In the genomic region with DNA sequence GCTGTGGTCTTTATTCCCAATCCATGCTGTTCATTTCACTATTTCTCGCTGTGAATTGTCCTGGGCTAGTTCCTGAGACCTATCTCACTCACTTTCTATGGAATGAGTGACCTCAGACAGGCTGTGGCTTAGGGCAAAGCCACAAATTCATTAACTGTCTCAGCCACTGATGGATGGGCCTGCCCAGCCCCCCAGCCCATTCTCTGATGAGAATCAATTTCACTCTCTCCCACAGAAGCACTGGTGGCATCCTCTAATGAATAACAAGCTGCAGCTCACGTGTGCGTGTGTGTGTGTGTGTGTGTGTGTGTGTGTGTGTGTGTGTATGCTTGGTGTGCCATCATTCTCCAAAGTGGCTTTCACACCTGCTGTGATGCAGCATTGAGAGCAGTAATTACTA, we compare ENCODE assay signal across 20 mouse cellular contexts.
DNase-seq lines count a peak whose midpoint lies in the region; ATAC-seq and TF ChIP-seq lines count a peak whose summit lies in the region.
"Had no signal": no experiment of that assay in that cellular context is flagged by ENCODE, and none has a peak within 500 bp of the region (broad histone marks: within the 10 kb centered on the region; RNA-seq: fewer than 3 reads in every experiment).

No protein-coding gene starts in this region.

- H3K4me2 ChIP-seq in hindbrain, embryonic 12.5 days (replicated peaks) = no peak overlapping the region
- no peak overlapping the region for H3K4me2 ChIP-seq in neural tube, embryonic 12.5 days (replicated peaks)
- no peak overlapping the region for H3K4me2 ChIP-seq in lung, postnatal 0 days (replicated peaks; ENCODE audit: low read depth, low read length)
- H3K4me2 ChIP-seq: embryonic facial prominence, embryonic 15.5 days; heart, embryonic 11.5 days; liver, embryonic 12.5 days; lung, embryonic 15.5 days had no signal

- peak; percentile 50 for DNase-seq in heart, adult 11 months
- no peak for DNase-seq in heart, postnatal 14 days
- DNase-seq in embryo, embryonic 11 days = peak; percentile 31
- no peak for DNase-seq in adrenal gland, adult 8-10 months
- no peak for DNase-seq in lung, postnatal 0 days (ENCODE audit: low spot score)
- no peak for DNase-seq in left cerebral cortex, postnatal 25 days (ENCODE audit: low spot score in 2 of 2)
- DNase-seq: cerebellum, postnatal 14 days; gastrocnemius, postnatal 36 days; kidney, adult 18-20 months; kidney, postnatal 36 days; left cerebral cortex, postnatal 4 days; thymus, postnatal 36 days had no signal

- peaks cover 9% of the 10 kb centered on the region for H3K4me1 ChIP-seq in hindbrain, embryonic 12.5 days
- H3K4me1 ChIP-seq in neural tube, embryonic 12.5 days = peaks cover 6% of the 10 kb centered on the region
- H3K4me1 ChIP-seq in lung, postnatal 0 days (ENCODE audit: insufficient read depth, low read depth, low read length) = no peaks in the 10 kb centered on the region
- H3K4me1 ChIP-seq: embryonic facial prominence, embryonic 15.5 days; liver, embryonic 12.5 days; lung, embryonic 15.5 days; megakaryocyte, embryonic 14.5 days had no signal

- H3K9me3 ChIP-seq in hindbrain, embryonic 12.5 days (replicated peaks) = no peaks in the 10 kb centered on the region
- H3K9me3 ChIP-seq in neural tube, embryonic 12.5 days = no peaks in the 10 kb centered on the region
- H3K9me3 ChIP-seq in lung, postnatal 0 days (ENCODE audit: low read length) = no peaks in the 10 kb centered on the region
- H3K9me3 ChIP-seq: embryonic facial prominence, embryonic 15.5 days; liver, embryonic 12.5 days; lung, embryonic 15.5 days had no signal

- H3K27me3 ChIP-seq in hindbrain, embryonic 12.5 days = no peaks in the 10 kb centered on the region
- no peaks in the 10 kb centered on the region for H3K27me3 ChIP-seq in neural tube, embryonic 12.5 days (replicated peaks)
- no peaks in the 10 kb centered on the region for H3K27me3 ChIP-seq in lung, postnatal 0 days (replicated peaks; ENCODE audit: insufficient read depth, low read length)
- H3K27me3 ChIP-seq: embryonic facial prominence, embryonic 15.5 days; liver, embryonic 12.5 days; lung, embryonic 15.5 days; megakaryocyte, embryonic 14.5 days; Patski had no signal

- peak; percentile 87 for ATAC-seq in hindbrain, embryonic 12.5 days (ENCODE audit: low FRiP score)
- peak; percentile 81 for ATAC-seq in neural tube, embryonic 12.5 days (ENCODE audit: low FRiP score, low read depth)
- ATAC-seq in lung, postnatal 0 days = no peak
- ATAC-seq: liver, embryonic 12.5 days; Patski had no signal

- TF ChIP-seq EP300 in lung, postnatal 0 days (IDR thresholded peaks at IDR 0.05) = no peak

- H3K27ac ChIP-seq in hindbrain, embryonic 12.5 days = 0 out of 2 replicates have a peak overlapping the region, but pooled peaks have one; percentile 25
- no peak overlapping the region for H3K27ac ChIP-seq in neural tube, embryonic 12.5 days
- no peak overlapping the region for H3K27ac ChIP-seq in lung, postnatal 0 days (ENCODE audit: low read length)
- H3K27ac ChIP-seq: embryonic facial prominence, embryonic 15.5 days; liver, embryonic 12.5 days; lung, embryonic 15.5 days had no signal

- H3K4me3 ChIP-seq in hindbrain, embryonic 12.5 days = no peak overlapping the region
- H3K4me3 ChIP-seq in neural tube, embryonic 12.5 days = no peak overlapping the region
- H3K4me3 ChIP-seq in lung, postnatal 0 days (ENCODE audit: low read depth, low read length) = no peak overlapping the region
- H3K4me3 ChIP-seq: embryonic facial prominence, embryonic 15.5 days; liver, embryonic 12.5 days; lung, embryonic 15.5 days; megakaryocyte, embryonic 14.5 days had no signal

- H3K9ac ChIP-seq in hindbrain, embryonic 12.5 days = no peak overlapping the region
- H3K9ac ChIP-seq in neural tube, embryonic 12.5 days = no peak overlapping the region
- H3K9ac ChIP-seq in lung, postnatal 0 days (replicated peaks; ENCODE audit: low read depth) = no peak overlapping the region
- H3K9ac ChIP-seq: embryonic facial prominence, embryonic 15.5 days; liver, embryonic 12.5 days; lung, embryonic 15.5 days had no signal

- TF ChIP-seq CTCF in lung, postnatal 0 days (IDR thresholded peaks at IDR 0.05) = no peak

- no peaks in the 10 kb centered on the region for H3K36me3 ChIP-seq in hindbrain, embryonic 12.5 days
- no peaks in the 10 kb centered on the region for H3K36me3 ChIP-seq in neural tube, embryonic 12.5 days
- no peaks in the 10 kb centered on the region for H3K36me3 ChIP-seq in lung, postnatal 0 days (ENCODE audit: insufficient read depth, low read length)
- H3K36me3 ChIP-seq: embryonic facial prominence, embryonic 15.5 days; liver, embryonic 12.5 days; lung, embryonic 15.5 days had no signal

- intact Hi-C loops in heart, postnatal 14 days (cut with DNase I) = no loop called here
- intact Hi-C loops in left cerebral cortex, postnatal 25 days (cut with DNase I) = loop anchor here (5.0 kb wide), 3 partner anchors 73 to 213 kb away; no protein-coding TSS in a partner anchor

- WGBS in hindbrain, embryonic 12.5 days = 37% methylated on average over 3 of the region's 3 CpGs
- WGBS in neural tube, embryonic 12.5 days = 23% methylated on average over 3 of the region's 3 CpGs
- WGBS in lung, postnatal 0 days = 57% methylated on average over 3 of the region's 3 CpGs

Comparison
In these comparisons a context has a peak if more than half of its experiments do, and no peak if none do; other contexts are left out.
1. DNase-seq: peak in heart, adult 11 months (single experiment) and embryo, embryonic 11 days (single experiment); none in heart, postnatal 14 days (0 of 2), adrenal gland, adult 8-10 months (single experiment), lung, postnatal 0 days (single experiment) and left cerebral cortex, postnatal 25 days (0 of 2).